Mouse (Mus musculus): ENCODE results near the gene Olfm4. TPM values are rescaled to one million over a fixed set of nuclear protein-coding genes. Genes with fewer than 3 reads are reported as not detected.

Olfm4 gene
- total RNA-seq, 1 experiment: not detected

GRCm38 (mm10) chr14:79970928-79971738 is 12.7 kb upstream of the Olfm4 start:
- Histone ChIP-seq H3K36me3 (ENCODE audit: control insufficient read depth, insufficient read depth, low read length, poor library complexity, severe bottlenecking) (no peaks in the 10 kb centered on the region), H3K4me1 (ENCODE audit: control insufficient read depth in 2 of 2, insufficient read depth in 2 of 2, low read length in 2 of 2, poor library complexity in 1 of 2) (no peaks in the 10 kb centered on the region), H3K9me3 (ENCODE audit: control insufficient read depth, insufficient read depth, low read depth, low read length) (no peaks in the 10 kb centered on the region), H3K27ac (ENCODE audit: insufficient read depth, low read depth, low read length, poor library complexity, severe bottlenecking) (no peak overlapping the region), H3K9ac (ENCODE audit: insufficient read depth, low read depth, low read length, poor library complexity, severe bottlenecking) (no peak overlapping the region), H3K4me3 (ENCODE audit: insufficient read depth in 1 of 2, low read depth in 1 of 2, low read length in 2 of 2, poor library complexity in 1 of 2, severe bottlenecking in 1 of 2) (no peak overlapping the region)
- in situ Hi-C loops (cut with MboI; ENCODE audit: low sequenced_read_pairs in 2 of 2, unreplicated experiment in 2 of 2): no loop called here
- TF ChIP-seq ZC3H11A (IDR thresholded peaks at IDR 0.05; ENCODE audit: borderline replicate concordance, low read depth, low read length) (no peak), MAFK (IDR thresholded peaks at IDR 0.05; ENCODE audit: insufficient read depth, low read depth, low read length) (no peak), CHD2 (IDR thresholded peaks at IDR 0.05; ENCODE audit: low read depth, low read length) (no peak), ZNF384 (IDR thresholded peaks at IDR 0.05; ENCODE audit: low read depth, low read length) (no peak), HCFC1 (IDR thresholded peaks at IDR 0.05; ENCODE audit: borderline replicate concordance, insufficient read depth, low read length) (no peak)
- DNase-seq (ENCODE audit: low read depth, low spot score): no peak

GRCm38 (mm10) chr14:79981437-79981836 is 2.4 kb upstream of the Olfm4 start:
- TF ChIP-seq ZC3H11A (IDR thresholded peaks at IDR 0.05; ENCODE audit: borderline replicate concordance, low read depth, low read length): no peak
- no peak overlapping the region for H3K27ac ChIP-seq (ENCODE audit: insufficient read depth, low read depth, low read length, poor library complexity, severe bottlenecking)
- in situ Hi-C loops (cut with MboI; ENCODE audit: low sequenced_read_pairs in 2 of 2, unreplicated experiment in 2 of 2): no loop called here
- no peaks in the 10 kb centered on the region for H3K36me3 ChIP-seq (ENCODE audit: control insufficient read depth, insufficient read depth, low read length, poor library complexity, severe bottlenecking)
- no peak overlapping the region for H3K4me3 ChIP-seq (ENCODE audit: insufficient read depth in 1 of 2, low read depth in 1 of 2, low read length in 2 of 2, poor library complexity in 1 of 2, severe bottlenecking in 1 of 2)
- H3K9ac ChIP-seq (ENCODE audit: insufficient read depth, low read depth, low read length, poor library complexity, severe bottlenecking): no peak overlapping the region
- H3K9me3 ChIP-seq (ENCODE audit: control insufficient read depth, insufficient read depth, low read depth, low read length): no peaks in the 10 kb centered on the region
- no peak for DNase-seq (ENCODE audit: low read depth, low spot score)
- H3K4me1 ChIP-seq (ENCODE audit: control insufficient read depth in 2 of 2, insufficient read depth in 2 of 2, low read length in 2 of 2, poor library complexity in 1 of 2): no peaks in the 10 kb centered on the region

DNA sequence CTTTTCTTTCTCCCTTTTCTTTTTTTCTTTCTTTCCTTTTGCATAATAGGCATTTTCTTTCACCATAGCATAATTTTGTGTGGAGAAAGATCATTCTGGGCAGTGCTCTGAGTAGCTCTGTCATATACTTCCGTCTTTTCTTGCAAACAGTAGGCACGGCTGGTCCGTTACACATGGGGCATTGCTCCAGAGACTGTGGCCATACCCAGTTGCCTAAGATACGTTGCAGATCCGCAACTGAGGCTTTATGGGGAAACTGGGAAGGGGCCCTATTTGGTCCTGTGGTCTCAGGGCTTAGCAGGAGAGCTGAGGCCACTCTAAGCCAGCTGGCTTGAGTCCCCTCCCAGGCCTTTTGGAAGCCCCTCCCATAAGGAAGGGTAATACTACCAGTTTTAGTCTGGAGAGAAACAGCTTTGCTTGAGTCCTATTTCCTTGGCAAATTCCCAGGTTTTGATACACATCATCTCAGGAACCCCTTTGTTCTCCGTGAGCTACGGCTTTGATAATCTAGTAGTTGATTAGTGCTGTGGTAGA is 1.3 kb downstream of the Olfm4 start:
- in situ Hi-C loops (cut with MboI; ENCODE audit: low sequenced_read_pairs in 2 of 2, unreplicated experiment in 2 of 2): no loop called here
- H3K4me1 ChIP-seq (ENCODE audit: control insufficient read depth in 2 of 2, insufficient read depth in 2 of 2, low read length in 2 of 2, poor library complexity in 1 of 2): no peaks in the 10 kb centered on the region
- no peak for DNase-seq (ENCODE audit: low read depth, low spot score)
- H3K9me3 ChIP-seq (ENCODE audit: control insufficient read depth, insufficient read depth, low read depth, low read length): no peaks in the 10 kb centered on the region
- H3K4me3 ChIP-seq (ENCODE audit: insufficient read depth in 1 of 2, low read depth in 1 of 2, low read length in 2 of 2, poor library complexity in 1 of 2, severe bottlenecking in 1 of 2): no peak overlapping the region
- H3K27ac ChIP-seq (ENCODE audit: insufficient read depth, low read depth, low read length, poor library complexity, severe bottlenecking): no peak overlapping the region
- TF ChIP-seq MAFK (IDR thresholded peaks at IDR 0.05; ENCODE audit: insufficient read depth, low read depth, low read length): no peak
- TF ChIP-seq ZC3H11A (IDR thresholded peaks at IDR 0.05; ENCODE audit: borderline replicate concordance, low read depth, low read length): no peak
- TF ChIP-seq CHD2 (IDR thresholded peaks at IDR 0.05; ENCODE audit: low read depth, low read length): no peak
- TF ChIP-seq ZNF384 (IDR thresholded peaks at IDR 0.05; ENCODE audit: low read depth, low read length): no peak
- TF ChIP-seq HCFC1 (IDR thresholded peaks at IDR 0.05; ENCODE audit: borderline replicate concordance, insufficient read depth, low read length): no peak
- no peak overlapping the region for H3K9ac ChIP-seq (ENCODE audit: insufficient read depth, low read depth, low read length, poor library complexity, severe bottlenecking)
- no peaks in the 10 kb centered on the region for H3K36me3 ChIP-seq (ENCODE audit: control insufficient read depth, insufficient read depth, low read length, poor library complexity, severe bottlenecking)

DNA sequence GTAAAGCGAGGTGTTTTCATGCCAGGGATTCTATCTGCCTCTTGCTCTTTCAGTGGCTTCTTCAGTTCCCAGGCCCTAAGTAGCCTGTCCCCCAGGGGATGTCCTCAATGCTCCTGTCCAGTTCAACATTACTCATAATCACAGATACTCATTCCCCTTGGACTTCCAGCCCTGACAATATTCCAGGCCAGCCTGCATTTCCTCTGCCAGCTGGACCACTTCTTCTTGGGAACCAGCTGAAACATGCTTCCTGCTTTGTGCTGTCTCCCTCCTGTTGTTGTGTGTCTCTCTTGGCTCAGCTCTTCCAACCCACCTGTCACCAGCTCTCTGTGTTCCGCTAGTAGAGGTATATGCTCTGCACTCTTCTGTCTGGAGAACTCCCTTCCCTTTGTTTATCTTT is 1.8 kb downstream of the Olfm4 start:
- Histone ChIP-seq H3K4me1 (ENCODE audit: control insufficient read depth in 2 of 2, insufficient read depth in 2 of 2, low read length in 2 of 2, poor library complexity in 1 of 2) (no peaks in the 10 kb centered on the region), H3K36me3 (ENCODE audit: control insufficient read depth, insufficient read depth, low read length, poor library complexity, severe bottlenecking) (no peaks in the 10 kb centered on the region), H3K27ac (ENCODE audit: insufficient read depth, low read depth, low read length, poor library complexity, severe bottlenecking) (no peak overlapping the region), H3K9ac (ENCODE audit: insufficient read depth, low read depth, low read length, poor library complexity, severe bottlenecking) (no peak overlapping the region), H3K9me3 (ENCODE audit: control insufficient read depth, insufficient read depth, low read depth, low read length) (no peaks in the 10 kb centered on the region), H3K4me3 (ENCODE audit: insufficient read depth in 1 of 2, low read depth in 1 of 2, low read length in 2 of 2, poor library complexity in 1 of 2, severe bottlenecking in 1 of 2) (no peak overlapping the region)
- no peak for DNase-seq (ENCODE audit: low read depth, low spot score)
- in situ Hi-C loops (cut with MboI; ENCODE audit: low sequenced_read_pairs in 2 of 2, unreplicated experiment in 2 of 2): no loop called here
- TF ChIP-seq HCFC1 (IDR thresholded peaks at IDR 0.05; ENCODE audit: borderline replicate concordance, insufficient read depth, low read length): no peak
- no peak for TF ChIP-seq ZC3H11A (IDR thresholded peaks at IDR 0.05; ENCODE audit: borderline replicate concordance, low read depth, low read length)
- no peak for TF ChIP-seq CHD2 (IDR thresholded peaks at IDR 0.05; ENCODE audit: low read depth, low read length)
- TF ChIP-seq MAFK (IDR thresholded peaks at IDR 0.05; ENCODE audit: insufficient read depth, low read depth, low read length): no peak
- TF ChIP-seq ZNF384 (IDR thresholded peaks at IDR 0.05; ENCODE audit: low read depth, low read length): no peak
